Mouse (Mus musculus) thymus, postnatal 10 days (tissue): Measurements from ENCODE around the gene Cdc34.
A peak's percentile ranks its signal among the peaks of the same experiment; 100 is the strongest.

Source experiments
- DNase-seq, 2 experiments: peaks; one replicate each; pipeline ENCODE4 v3.0.0; 2021; ENCODE audit warnings: low spot score in 2 of 2

The Cdc34 gene

GRCm38 (mm10) chr10:79670071-79670888, 11.7 kb upstream of the Cdc34 start:
- no peak for DNase-seq

- no peak for DNase-seq
Observed at GRCm38 (mm10) chr10:79671396-79672087, 10.5 kb upstream of the Cdc34 start.

- no peak for DNase-seq
Observed at GRCm38 (mm10) chr10:79672088-79672455, 9.9 kb upstream of the Cdc34 start.

GRCm38 (mm10) chr10:79673054-79673453, 8.9 kb upstream of the Cdc34 start:
- no peak for DNase-seq

GRCm38 (mm10) chr10:79675346-79676035, 6.5 kb upstream of the Cdc34 start:
- DNase-seq, result no peak

GRCm38 (mm10) chr10:79680606-79681495, 1.1 kb upstream of the Cdc34 start:
- DNase-seq, result peak in 1 of 2 experiments; percentile 40

GRCm38 (mm10) chr10:79682551-79682915, 538 bp downstream of the Cdc34 start:
- peak; percentile 36 to 47 for DNase-seq

GRCm38 (mm10) chr10:79682916-79683582, 1.1 kb downstream of the Cdc34 start:
- DNase-seq, result peak; percentile 64 to 74

- DNase-seq, result no peak
Observed at GRCm38 (mm10) chr10:79683726-79684640, 2.0 kb downstream of the Cdc34 start.

GRCm38 (mm10) chr10:79684770-79685600, 3.0 kb downstream of the Cdc34 start:
- DNase-seq, result no peak

GRCm38 (mm10) chr10:79686219-79686618, 4.2 kb downstream of the Cdc34 start:
- DNase-seq, result no peak

GRCm38 (mm10) chr10:79686691-79687090, 4.7 kb downstream of the Cdc34 start:
- DNase-seq, result no peak

- no peak for DNase-seq
Observed at GRCm38 (mm10) chr10:79687513-79687912, 5.5 kb downstream of the Cdc34 start.

- DNase-seq, result no peak
Observed at GRCm38 (mm10) chr10:79688720-79689119, 6.7 kb downstream of the Cdc34 start, which contains the start of gene Gzmm. Gene Gzmm, plus strand, starts transcription at chr10:79689020.

- DNase-seq, result no peak
Observed at GRCm38 (mm10) chr10:79689178-79689577, 7.2 kb downstream of the Cdc34 start.

GRCm38 (mm10) chr10:79691986-79692548, 10.1 kb downstream of the Cdc34 start:
- DNase-seq, result no peak

- DNase-seq, result no peak
Observed at GRCm38 (mm10) chr10:79693580-79694378, 11.8 kb downstream of the Cdc34 start.

- DNase-seq, result no peak
Observed at GRCm38 (mm10) chr10:79694379-79694655, 12.3 kb downstream of the Cdc34 start.
